Mouse (Mus musculus) adrenal gland, adult 18-20 months (tissue): ENCODE measurements around the gene Erv3. TPM values are rescaled to one million over a fixed set of nuclear protein-coding genes. Genes with fewer than 3 reads are reported as not detected.

Source experiments
- DNase-seq, 2 experiments: peaks; one replicate each; pipeline ENCODE4 v3.0.0; 2021 to 2022; ENCODE audit warnings: low spot score in 2 of 2
- total RNA-seq, 2 experiments: library from RNA; stranded (reverse); gene quantifications; 1 replicate in 1 of 2; 2 replicates in 1 of 2; pipeline ENCODE4 v1.2.3; 2021

The Erv3 gene
- total RNA-seq, 2 experiments from 2014 or later = not detected

DNA sequence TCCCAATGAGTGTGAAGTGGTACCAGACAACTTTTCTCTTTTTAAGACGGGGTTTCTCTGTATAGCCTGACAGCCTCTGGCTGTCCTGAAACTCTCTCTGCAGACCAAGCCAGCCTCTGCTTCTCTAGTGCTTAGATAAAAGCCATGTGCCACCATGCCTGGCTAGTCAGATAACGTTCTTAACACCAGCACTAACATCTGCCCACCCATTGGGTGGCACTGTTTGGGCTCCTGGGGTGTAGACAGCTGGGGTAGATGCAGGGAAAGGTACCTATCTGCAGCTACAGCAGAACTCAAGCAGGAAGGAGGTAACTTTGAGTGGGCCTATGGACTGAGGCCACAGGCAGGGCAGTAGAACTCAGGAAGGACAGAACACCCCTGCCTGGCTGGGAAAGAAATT lies 34.0 kb downstream of the Erv3 start:
- no peak for DNase-seq

DNA sequence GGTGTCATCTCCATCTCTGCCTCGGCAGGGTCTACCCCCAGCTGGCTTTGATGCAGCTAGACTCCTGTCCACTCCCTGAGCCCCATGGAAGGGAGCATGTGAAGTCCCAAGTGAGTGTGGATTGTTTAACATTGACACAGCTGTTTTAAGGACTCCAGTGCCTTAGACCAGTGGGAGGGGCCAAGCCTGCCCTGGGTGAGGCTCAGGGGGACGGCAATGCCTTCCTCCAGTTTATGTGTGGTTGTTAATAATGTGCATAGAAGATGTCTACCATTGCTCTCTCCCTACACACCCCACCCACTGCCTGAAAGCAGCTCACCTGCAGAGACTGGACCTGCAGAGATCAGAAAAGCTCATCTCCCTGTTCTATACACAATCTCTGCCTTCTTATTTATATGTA lies 35.6 kb downstream of the Erv3 start:
- DNase-seq = no peak

DNA sequence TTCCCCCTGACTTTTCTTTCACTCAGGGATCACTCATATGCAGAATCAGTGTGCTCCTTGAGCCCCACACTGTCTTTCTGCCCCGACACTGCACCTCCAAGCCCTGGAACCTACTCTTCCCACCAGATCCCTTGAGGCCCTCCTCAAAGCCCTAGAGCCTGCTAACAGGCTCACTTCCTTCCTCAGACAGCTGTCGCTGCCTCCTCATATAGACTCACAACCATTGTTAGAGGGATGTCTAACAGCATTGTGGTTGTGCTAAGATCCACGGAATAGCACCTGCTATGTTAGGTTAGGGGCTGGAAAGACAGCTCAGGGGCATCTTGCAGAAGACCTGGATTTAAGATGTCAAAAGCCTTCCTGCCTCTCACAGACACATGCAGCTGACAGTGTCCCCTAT lies 37.1 kb downstream of the Erv3 start:
- DNase-seq = no peak

DNA sequence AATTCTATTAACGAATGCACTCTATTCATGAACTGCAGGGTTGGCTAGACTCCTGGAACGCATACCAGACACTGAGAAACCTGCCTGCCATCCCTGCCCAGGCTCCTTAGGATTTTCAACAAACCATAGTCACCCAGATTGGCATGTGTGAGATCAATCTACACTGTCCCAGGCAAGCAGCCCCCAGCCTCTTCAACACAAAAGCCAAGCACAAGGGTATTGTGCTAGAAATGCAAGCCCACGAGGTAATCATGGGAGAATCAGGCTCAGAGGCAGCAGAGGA lies 37.9 kb downstream of the Erv3 start:
- no peak for DNase-seq

DNA sequence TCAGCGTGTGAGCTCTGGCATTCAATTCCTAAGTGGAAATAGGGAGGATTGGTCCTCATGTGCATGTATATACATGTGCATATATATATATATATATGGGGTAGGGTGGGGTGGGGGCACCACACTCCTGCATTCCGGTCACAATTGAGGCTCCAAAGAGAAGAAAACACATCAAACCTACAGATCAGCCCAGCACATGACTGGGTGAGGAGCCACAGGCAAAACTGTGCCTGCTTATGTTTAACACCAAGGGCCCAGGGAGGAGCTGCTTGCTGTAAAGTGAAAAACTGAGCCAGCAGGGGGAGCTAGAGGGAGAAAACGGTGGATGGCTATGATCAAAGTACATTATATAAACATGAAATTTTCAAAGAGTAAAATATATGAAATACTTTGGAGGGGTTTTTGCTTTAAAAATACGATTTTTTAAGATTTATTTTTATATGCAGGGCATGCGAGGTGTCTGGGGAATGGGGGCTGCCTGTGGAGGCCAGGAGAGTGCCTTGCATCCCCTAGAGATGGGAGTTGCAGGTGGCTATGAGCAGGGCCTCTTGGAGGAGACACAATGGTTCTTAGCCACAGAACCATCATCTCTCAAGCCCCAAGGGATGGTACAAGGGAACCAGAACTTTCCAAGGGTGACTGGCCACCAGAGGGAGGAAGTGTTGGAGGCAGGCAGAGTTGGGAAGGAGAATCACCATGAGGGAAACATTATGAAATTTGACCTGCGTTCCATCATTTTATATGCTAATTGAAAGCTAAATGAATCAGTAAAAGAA lies 38.4 kb downstream of the Erv3 start:
- DNase-seq = peak; percentile 76 to 80

DNA sequence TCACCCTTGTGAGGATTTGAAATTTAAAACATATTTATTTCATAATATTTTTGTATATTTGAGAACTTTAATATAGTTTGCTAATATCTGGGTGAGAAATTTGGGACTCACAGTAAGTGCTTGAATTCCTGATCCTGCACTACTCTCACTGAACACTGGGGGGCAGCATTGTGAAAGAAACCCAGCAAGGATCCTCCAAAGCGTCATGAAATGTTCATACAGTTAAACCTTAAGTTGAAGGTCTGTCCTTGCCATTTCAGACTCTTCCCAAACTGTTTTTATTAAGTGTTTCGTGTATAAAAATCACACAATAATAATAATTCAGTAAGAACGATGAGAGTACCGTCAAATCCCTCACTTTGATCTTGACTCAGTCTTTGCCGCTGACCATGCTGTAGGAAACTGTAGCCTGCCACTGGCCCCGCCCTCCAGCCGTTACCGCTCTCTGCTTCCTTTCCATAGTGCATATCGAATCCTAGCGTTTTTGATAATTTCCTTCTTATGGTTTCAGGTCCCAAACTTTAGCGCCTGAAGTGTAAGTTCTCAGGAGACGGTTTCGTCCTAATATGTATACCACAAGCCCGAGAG lies 39.4 kb downstream of the Erv3 start:
- DNase-seq = peak; percentile 81 to 82

DNA sequence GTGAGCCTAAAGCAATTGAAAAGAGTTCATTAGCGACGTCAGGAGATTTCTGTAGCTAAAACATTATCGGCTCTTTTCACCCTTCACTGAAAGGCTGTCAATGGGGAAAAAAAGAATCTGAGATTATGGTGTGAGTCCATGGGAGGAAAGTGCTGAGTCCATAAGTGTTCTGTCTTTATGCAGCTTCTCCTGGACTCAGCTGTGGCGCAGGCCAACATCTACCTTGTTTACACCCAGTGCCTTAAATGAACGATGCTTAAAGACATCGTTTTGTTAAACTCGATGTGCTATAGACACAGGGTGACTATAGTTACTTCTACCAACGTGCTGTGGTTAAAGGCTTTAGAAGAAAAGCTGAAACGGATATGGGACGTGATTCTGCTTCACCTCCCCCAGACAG lies 45.2 kb downstream of the Erv3 start:
- no peak for DNase-seq

DNA sequence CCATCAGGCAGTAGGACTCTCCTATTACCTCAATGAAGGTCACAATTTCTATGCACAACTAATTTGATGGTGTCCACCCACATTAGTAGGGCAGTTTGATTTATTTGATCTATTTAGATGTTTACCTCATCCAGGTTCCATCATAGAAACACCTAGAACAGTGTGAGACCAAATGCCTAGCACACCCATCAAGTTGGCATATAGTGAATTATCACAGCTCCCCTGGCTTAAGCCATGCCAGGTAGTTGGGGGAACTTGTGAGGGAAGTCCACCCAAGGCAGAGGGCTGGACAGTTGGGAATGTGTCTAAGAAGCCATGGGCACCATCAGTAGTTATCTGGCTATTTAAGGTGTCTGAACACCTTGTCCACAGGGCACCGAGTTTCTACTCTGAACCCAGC lies 46.1 kb downstream of the Erv3 start:
- no peak for DNase-seq

DNA sequence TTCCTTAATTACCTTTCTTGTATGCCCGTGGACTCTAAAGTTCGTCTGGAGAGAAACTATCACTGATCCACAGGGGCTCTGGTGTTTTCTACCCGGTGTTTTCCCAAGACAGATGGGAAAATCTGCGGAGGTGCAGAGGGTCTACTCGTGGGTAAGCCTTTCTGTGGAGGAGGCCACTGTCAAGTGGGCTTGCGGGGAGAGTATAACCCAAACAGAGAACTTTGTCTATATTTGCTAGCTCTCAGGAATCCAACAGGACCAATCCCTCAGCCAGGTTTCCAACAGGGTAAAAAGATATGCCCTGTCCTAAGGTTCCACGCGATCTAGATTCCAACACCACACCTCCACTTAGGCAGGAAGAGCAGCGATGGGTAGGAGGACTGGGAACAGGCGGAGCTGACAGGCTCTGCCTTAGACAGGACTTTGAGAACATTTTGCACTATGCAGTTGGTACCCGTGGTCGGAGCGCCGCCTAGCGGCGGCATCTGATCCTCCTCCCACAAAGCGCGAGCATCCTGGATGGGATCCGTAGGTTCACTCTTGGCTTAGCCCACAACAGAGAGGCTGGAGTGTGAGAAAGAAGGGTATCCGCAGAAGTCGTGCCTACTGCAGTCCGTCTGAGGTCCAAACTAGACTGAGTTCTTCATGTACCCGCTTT lies 46.9 kb downstream of the Erv3 start:
- peak; percentile 46 to 50 for DNase-seq

DNA sequence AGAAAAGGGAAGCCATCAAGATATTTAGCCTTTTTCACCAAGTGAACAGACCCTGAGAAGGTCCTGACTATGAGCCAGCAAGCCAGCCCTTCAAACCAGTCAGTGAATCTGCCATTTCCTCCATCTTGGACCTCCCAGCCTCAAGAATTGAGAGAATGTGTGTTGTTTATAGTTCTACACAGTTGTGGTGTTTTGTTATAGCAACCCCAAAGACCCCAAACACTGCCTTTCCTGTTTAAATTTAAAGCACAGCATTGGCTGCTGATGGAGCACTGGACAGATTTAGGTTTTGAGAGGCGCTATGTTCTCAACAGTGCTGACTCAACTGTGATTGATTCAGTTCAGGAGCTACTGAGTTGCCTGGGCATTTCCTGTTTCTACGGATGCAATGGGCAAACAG lies 47.9 kb downstream of the Erv3 start:
- no peak for DNase-seq

DNA sequence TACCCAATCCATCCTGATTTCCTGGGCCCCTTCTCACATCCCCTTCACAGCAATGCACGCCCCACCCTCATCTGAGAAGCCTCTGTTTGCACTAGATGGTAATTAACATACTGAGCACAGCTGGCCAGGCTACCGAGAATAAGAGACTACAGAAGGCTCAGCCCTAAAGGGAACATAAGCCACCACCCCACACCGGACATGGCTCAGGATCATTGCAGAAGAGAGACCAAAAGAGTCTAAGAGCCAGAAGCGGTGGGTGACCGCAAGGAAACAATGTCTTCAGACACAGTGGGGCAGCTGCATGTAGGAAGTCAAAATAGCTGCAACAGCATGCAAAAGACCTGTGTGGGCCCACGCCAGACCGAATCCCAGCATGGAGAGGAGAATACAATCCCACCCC lies 50.7 kb downstream of the Erv3 start:
- no peak for DNase-seq

DNA sequence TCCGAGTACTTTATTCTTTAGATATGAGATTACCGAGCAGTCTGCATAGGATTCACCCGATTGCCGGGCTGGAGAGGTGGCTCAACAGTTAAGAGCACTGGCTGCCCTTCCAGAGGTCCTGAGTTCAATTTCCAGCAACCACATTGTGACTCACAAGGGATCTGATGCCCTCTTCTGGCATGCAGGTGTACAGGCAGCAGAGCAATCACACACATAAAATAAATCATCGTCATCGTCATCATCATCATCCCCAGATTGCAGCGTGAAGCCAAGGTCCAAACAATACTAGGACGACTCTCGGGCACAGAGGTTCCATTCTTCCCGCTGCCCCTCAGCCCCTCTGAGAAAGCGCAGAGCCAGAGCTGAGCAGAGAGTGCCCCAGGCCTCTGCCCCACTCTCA lies 51.9 kb downstream of the Erv3 start:
- DNase-seq = no peak

DNA sequence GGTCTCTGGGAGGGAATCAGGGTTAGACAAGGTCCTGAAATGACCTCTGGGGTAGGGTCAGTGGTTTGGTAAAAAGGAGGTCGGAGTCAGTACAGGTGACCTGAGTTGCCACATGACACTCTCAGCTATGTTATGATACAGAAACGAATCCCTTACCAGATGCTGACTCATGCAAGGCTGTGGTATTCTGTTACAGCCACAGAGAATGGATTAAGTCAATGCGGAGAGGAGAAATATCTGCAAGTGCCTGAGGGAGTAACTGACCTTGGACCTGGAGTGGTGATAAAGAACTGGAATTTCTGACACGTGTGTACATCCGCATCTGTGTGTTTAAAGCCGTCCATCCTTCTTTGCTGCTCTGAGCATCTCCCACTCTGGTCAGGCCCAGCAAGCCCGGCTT lies 52.7 kb downstream of the Erv3 start:
- no peak for DNase-seq

DNA sequence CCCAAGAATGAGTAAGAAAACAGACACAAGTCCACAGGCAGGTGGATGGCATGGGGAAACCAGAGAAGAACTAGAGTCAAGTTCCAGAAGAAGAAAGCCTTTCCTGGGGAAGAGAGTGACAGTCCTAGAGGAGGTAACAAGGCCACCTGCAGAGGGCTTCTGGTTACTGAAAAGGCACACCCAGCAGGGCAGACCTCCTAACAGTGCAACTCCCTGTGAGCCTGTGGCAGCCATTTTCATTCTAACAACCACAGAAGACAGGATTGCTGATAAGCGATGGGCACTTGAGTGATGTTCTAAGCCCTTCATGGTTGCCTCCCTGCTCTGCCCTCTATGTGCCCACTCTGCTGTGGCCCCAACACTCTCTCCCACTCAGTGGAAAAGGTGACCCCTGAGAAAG lies 54.2 kb downstream of the Erv3 start:
- no peak for DNase-seq

DNA sequence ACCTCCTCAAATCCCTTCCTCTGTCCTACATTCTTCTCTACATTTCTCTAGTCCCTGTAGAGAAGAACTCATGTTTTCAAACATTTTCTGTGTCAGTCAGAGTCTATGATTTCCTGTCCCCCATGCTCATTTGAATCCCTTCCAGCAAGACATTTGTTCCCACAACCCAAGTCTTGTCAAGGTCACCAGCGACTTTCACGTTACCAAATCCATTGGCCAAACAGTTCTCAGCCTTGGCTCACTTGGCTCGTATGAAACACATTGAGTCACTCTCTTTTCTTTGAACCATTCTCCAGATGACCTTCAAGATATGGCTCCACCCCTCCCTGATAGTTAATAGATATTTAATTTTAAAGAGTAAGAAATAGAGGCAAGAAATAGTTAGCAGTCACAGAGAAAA lies 55.7 kb downstream of the Erv3 start:
- peak in 1 of 2 experiments; percentile 49 for DNase-seq

Other genes with a start within 250 kb of the Erv3 start
- gene Prnp, start 50.2 kb upstream of the Erv3 start, total RNA-seq = 100 to 1,000 TPM in 1 of 2 experiments, 10 to 100 TPM in 1; 99.2 to 163 TPM
- gene Prn, start 50.2 kb upstream of the Erv3 start, total RNA-seq = not detected
- under 1 TPM in 1 of 2 experiments, not detected in 1; 0.67 TPM for gene Prnd, start 91.1 kb upstream of the Erv3 start, total RNA-seq
- 10 to 100 TPM; 11.1 to 19.0 TPM for gene Rassf2, start 170.5 kb upstream of the Erv3 start, total RNA-seq